Mouse (Mus musculus): Measurements from ENCODE around the gene Sigirr. TPM values are rescaled to one million over a fixed set of nuclear protein-coding genes. Genes with fewer than 3 reads are reported as not detected.

Sigirr gene
- polyA plus RNA-seq, 1 experiment = 23.2 TPM

GRCm38 (mm10) chr7:141070058-141070862, 30.1 kb downstream of the Sigirr start:
- H3K4me3 ChIP-seq (ENCODE audit: low read depth, low read length) = peak overlapping the region; percentile 35

GRCm38 (mm10) chr7:141068351-141068750, 32.0 kb downstream of the Sigirr start:
- no peaks in the 10 kb centered on the region for H3K27me3 ChIP-seq (ENCODE audit: control insufficient read depth, insufficient read depth, low read length, poor library complexity, severe bottlenecking)
- H3K27ac ChIP-seq (ENCODE audit: insufficient read depth, low read length) = no peak overlapping the region
- TF ChIP-seq CTCF (IDR thresholded peaks at IDR 0.05; ENCODE audit: low read depth, low read length) (no peak), EP300 (IDR thresholded peaks at IDR 0.05; ENCODE audit: insufficient read depth, low read depth, low read length) (no peak), POLR2A (IDR thresholded peaks at IDR 0.05; ENCODE audit: insufficient read depth, low read length) (no peak)
- peaks cover 13% of the 10 kb centered on the region for H3K4me1 ChIP-seq (ENCODE audit: control insufficient read depth, insufficient read depth, low read length)
- peaks cover 15% of the 10 kb centered on the region for H3K36me3 ChIP-seq (ENCODE audit: control insufficient read depth, insufficient read depth, low read length, poor library complexity, severe bottlenecking)
- H3K9me3 ChIP-seq (replicated peaks; ENCODE audit: control insufficient read depth, insufficient read depth, low read length, poor library complexity, severe bottlenecking) = no peaks in the 10 kb centered on the region
- H3K4me3 ChIP-seq (ENCODE audit: low read depth, low read length) = no peak overlapping the region
- no peak overlapping the region for H3K9ac ChIP-seq (ENCODE audit: low read depth, poor library complexity, severe bottlenecking)

More at GRCm38 (mm10) chr7:141070058-141070862, 30.1 kb downstream of the Sigirr start:
- no peaks in the 10 kb centered on the region for H3K9me3 ChIP-seq (replicated peaks; ENCODE audit: control insufficient read depth, insufficient read depth, low read length, poor library complexity, severe bottlenecking)
- peak; percentile 6 for TF ChIP-seq POLR2A (IDR thresholded peaks at IDR 0.05; ENCODE audit: insufficient read depth, low read length)
- peak; percentile 79 for TF ChIP-seq CTCF (IDR thresholded peaks at IDR 0.05; ENCODE audit: low read depth, low read length)
- TF ChIP-seq EP300 (IDR thresholded peaks at IDR 0.05; ENCODE audit: insufficient read depth, low read depth, low read length) = no peak
- peaks cover 9% of the 10 kb centered on the region for H3K36me3 ChIP-seq (ENCODE audit: control insufficient read depth, insufficient read depth, low read length, poor library complexity, severe bottlenecking)
- no peaks in the 10 kb centered on the region for H3K27me3 ChIP-seq (ENCODE audit: control insufficient read depth, insufficient read depth, low read length, poor library complexity, severe bottlenecking)
- H3K4me1 ChIP-seq (ENCODE audit: control insufficient read depth, insufficient read depth, low read length) = peaks cover 5% of the 10 kb centered on the region
- no peak overlapping the region for H3K27ac ChIP-seq (ENCODE audit: insufficient read depth, low read length)
- peak overlapping the region; percentile 22; the same call in 1 of the 2 replicates for H3K9ac ChIP-seq (ENCODE audit: low read depth, poor library complexity, severe bottlenecking)

- H3K4me1 ChIP-seq (ENCODE audit: control insufficient read depth, insufficient read depth, low read length) = peaks cover 10% of the 10 kb centered on the region
- H3K36me3 ChIP-seq (ENCODE audit: control insufficient read depth, insufficient read depth, low read length, poor library complexity, severe bottlenecking) = peaks cover 15% of the 10 kb centered on the region
- TF ChIP-seq POLR2A (IDR thresholded peaks at IDR 0.05; ENCODE audit: insufficient read depth, low read length) (no peak), CTCF (IDR thresholded peaks at IDR 0.05; ENCODE audit: low read depth, low read length) (no peak)
- H3K9ac ChIP-seq (ENCODE audit: low read depth, poor library complexity, severe bottlenecking) = no peak overlapping the region
- H3K9me3 ChIP-seq (replicated peaks; ENCODE audit: control insufficient read depth, insufficient read depth, low read length, poor library complexity, severe bottlenecking) = no peaks in the 10 kb centered on the region
- H3K27me3 ChIP-seq (ENCODE audit: control insufficient read depth, insufficient read depth, low read length, poor library complexity, severe bottlenecking) = no peaks in the 10 kb centered on the region
- no peak overlapping the region for H3K4me3 ChIP-seq (ENCODE audit: low read depth, low read length)
- H3K27ac ChIP-seq (ENCODE audit: insufficient read depth, low read length) = no peak overlapping the region
These were observed 35.8 kb downstream of the Sigirr start for GRCm38 (mm10) chr7:141064576-141064975.

- Histone ChIP-seq H3K9me3 (replicated peaks; ENCODE audit: control insufficient read depth, insufficient read depth, low read length, poor library complexity, severe bottlenecking) (no peaks in the 10 kb centered on the region), H3K4me3 (ENCODE audit: low read depth, low read length) (no peak overlapping the region), H3K27ac (ENCODE audit: insufficient read depth, low read length) (peak overlapping the region; percentile 2; the same call in 1 of the 2 replicates), H3K27me3 (ENCODE audit: control insufficient read depth, insufficient read depth, low read length, poor library complexity, severe bottlenecking) (no peaks in the 10 kb centered on the region), H3K9ac (ENCODE audit: low read depth, poor library complexity, severe bottlenecking) (no peak overlapping the region), H3K36me3 (ENCODE audit: control insufficient read depth, insufficient read depth, low read length, poor library complexity, severe bottlenecking) (peaks cover 15% of the 10 kb centered on the region), H3K4me1 (ENCODE audit: control insufficient read depth, insufficient read depth, low read length) (peaks cover 10% of the 10 kb centered on the region)
- TF ChIP-seq EP300 (IDR thresholded peaks at IDR 0.05; ENCODE audit: insufficient read depth, low read depth, low read length) (peak; percentile 83; the same call in 1 of the 2 replicates), CTCF (IDR thresholded peaks at IDR 0.05; ENCODE audit: low read depth, low read length) (no peak), POLR2A (IDR thresholded peaks at IDR 0.05; ENCODE audit: insufficient read depth, low read length) (no peak)
These were observed 36.2 kb downstream of the Sigirr start for GRCm38 (mm10) chr7:141064175-141064574.

- Histone ChIP-seq H3K9me3 (replicated peaks; ENCODE audit: control insufficient read depth, insufficient read depth, low read length, poor library complexity, severe bottlenecking) (no peaks in the 10 kb centered on the region), H3K27me3 (ENCODE audit: control insufficient read depth, insufficient read depth, low read length, poor library complexity, severe bottlenecking) (no peaks in the 10 kb centered on the region), H3K4me3 (ENCODE audit: low read depth, low read length) (no peak overlapping the region), H3K9ac (ENCODE audit: low read depth, poor library complexity, severe bottlenecking) (no peak overlapping the region), H3K36me3 (ENCODE audit: control insufficient read depth, insufficient read depth, low read length, poor library complexity, severe bottlenecking) (peaks cover 15% of the 10 kb centered on the region), H3K4me1 (ENCODE audit: control insufficient read depth, insufficient read depth, low read length) (peaks cover 10% of the 10 kb centered on the region), H3K27ac (ENCODE audit: insufficient read depth, low read length) (no peak overlapping the region)
- no peak for TF ChIP-seq CTCF (IDR thresholded peaks at IDR 0.05; ENCODE audit: low read depth, low read length)
- TF ChIP-seq EP300 (IDR thresholded peaks at IDR 0.05; ENCODE audit: insufficient read depth, low read depth, low read length) = no peak
- no peak for TF ChIP-seq POLR2A (IDR thresholded peaks at IDR 0.05; ENCODE audit: insufficient read depth, low read length)
These were observed 37.0 kb downstream of the Sigirr start for GRCm38 (mm10) chr7:141063353-141063752.

GRCm38 (mm10) chr7:141062525-141062924, 37.8 kb downstream of the Sigirr start:
- Histone ChIP-seq H3K27ac (ENCODE audit: insufficient read depth, low read length) (no peak overlapping the region), H3K36me3 (ENCODE audit: control insufficient read depth, insufficient read depth, low read length, poor library complexity, severe bottlenecking) (peaks cover 10% of the 10 kb centered on the region), H3K27me3 (ENCODE audit: control insufficient read depth, insufficient read depth, low read length, poor library complexity, severe bottlenecking) (no peaks in the 10 kb centered on the region), H3K4me1 (ENCODE audit: control insufficient read depth, insufficient read depth, low read length) (peaks cover 10% of the 10 kb centered on the region), H3K9ac (ENCODE audit: low read depth, poor library complexity, severe bottlenecking) (no peak overlapping the region), H3K9me3 (replicated peaks; ENCODE audit: control insufficient read depth, insufficient read depth, low read length, poor library complexity, severe bottlenecking) (no peaks in the 10 kb centered on the region), H3K4me3 (ENCODE audit: low read depth, low read length) (no peak overlapping the region)
- TF ChIP-seq CTCF (IDR thresholded peaks at IDR 0.05; ENCODE audit: low read depth, low read length) (no peak), EP300 (IDR thresholded peaks at IDR 0.05; ENCODE audit: insufficient read depth, low read depth, low read length) (no peak), POLR2A (IDR thresholded peaks at IDR 0.05; ENCODE audit: insufficient read depth, low read length) (no peak)
